Mouse (Mus musculus) 416B (cell line): Measurements from ENCODE around the gene Mdc1.

ENCODE experiments used
- DNase-seq: peaks from one replicate; pipeline ENCODE4 v3.0.0; 2011; ENCODE audit warnings: low read depth

The Mdc1 gene

DNA sequence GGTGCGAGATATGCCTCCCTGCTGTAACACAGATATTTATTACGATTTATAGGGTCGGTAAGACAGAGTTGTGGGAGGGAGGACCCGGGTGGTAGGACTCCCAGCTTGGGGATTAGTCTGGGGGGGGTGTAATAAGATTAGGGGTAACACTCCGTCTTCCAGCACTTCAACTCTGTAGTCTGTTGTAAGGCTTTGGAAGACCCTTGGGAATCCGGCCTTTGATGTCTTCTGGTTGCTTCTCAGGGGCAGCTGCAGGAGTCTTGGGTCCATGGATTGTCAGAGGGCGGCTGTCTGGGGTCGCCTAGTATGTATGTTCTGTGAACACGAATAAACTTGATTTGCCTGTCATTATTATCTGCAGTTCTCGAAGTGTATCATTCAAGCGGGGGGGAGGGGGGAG, 18.8 kb upstream of the Mdc1 start:
- no peak for DNase-seq

DNA sequence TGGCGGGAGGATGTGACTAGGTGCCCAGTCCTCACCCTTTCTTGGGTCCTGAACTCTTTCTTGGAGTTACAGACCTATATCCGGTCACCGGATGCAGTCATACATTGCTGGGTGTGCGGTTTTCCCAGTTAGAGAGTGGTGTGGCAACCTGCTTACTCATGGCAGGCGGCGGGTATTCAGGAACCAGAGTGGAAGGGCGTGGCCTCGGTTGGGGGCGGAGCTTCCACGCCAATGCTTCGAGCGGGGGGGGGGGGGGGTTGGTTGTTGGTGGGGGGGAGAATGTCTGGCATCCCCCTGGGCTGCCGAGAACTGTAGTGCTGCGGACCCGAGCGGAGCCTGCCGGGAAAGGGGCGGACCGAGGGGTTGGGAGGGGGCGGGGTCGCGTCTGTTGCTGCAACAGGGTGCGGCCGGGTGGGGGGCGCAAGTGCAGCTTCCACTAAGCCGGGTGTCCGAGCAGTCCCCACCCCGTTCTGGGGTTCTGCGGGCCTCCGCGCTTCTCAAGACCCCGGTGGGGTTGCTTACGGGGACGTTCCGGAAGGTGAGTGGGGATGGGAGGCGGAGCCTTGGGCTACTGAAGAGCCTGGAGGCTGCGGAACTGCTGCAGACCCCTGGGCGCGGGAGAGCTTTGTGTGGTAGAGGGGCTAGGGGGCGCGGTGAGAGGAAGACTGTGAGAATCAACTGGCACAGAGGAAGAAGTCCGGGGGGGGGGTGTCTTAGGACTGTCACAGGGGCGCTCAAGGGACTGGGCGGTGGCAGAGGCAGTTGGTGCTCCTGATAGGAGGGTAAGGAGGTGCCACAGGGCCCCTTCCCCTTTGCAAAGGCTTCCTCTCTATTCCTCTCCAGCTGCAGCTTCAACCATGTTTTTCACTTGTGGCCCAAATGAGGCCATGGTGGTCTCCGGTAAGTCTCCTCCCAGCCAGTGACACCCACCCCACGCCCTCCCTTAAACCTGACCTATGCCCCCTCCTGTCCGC, 18.1 kb upstream of the Mdc1 start, which contains the start of gene Flot1:
Gene Flot1, plus strand, starts transcription at position 267 of the 974 bp plus-strand sequence.
- peak; percentile 100 for DNase-seq

DNA sequence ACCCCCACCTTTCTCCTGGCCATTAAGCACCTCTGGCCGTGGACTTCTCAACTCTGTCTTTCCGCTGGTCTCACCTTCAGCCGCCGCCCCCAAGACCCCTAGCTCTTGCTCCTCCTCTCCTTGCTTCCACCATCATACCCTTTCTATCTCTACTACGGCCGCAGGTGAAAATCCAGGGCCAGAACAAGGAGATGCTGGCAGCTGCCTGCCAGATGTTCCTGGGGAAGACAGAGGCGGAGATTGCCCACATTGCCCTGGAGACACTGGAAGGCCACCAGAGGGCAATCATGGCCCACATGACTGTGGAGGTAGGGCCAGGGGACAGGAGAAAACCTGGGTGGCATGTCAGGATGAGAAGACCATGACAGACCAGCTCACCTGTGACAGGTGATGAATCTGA, 16.9 kb upstream of the Mdc1 start:
- DNase-seq, result peak; percentile 64

DNA sequence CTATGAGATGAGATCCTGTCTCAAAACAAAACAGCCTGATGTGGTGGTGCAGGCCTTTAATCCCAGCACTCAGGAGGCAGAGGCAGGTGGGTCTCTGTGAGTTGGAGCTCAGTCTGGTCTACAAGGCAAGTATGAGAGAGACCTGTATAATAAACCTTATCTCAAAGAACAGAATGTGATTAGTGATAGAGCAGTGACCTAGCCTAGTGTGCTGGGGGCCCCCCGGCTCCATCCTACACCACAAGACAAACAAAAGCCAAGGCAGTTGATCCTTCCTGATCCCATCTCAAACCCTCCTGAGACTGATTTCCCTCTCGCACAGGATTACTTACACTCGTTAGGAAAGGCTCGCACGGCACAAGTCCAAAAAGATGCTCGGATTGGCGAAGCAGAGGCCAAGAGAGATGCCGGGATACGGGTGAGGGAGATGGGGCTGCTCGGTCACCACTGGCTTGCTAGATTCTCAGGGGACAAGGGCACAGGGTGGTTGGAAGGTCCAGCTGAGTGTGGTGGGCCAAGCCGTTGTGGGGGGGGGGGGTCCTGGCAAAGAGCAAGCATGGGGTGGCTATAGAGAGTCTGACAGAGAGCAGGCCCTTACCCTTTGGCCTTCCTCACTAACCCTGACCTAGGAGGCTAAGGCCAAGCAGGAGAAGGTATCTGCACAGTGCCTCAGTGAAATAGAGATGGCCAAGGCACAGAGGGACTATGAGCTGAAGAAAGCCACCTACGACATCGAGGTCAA, 16.0 kb upstream of the Mdc1 start:
- no peak for DNase-seq

DNA sequence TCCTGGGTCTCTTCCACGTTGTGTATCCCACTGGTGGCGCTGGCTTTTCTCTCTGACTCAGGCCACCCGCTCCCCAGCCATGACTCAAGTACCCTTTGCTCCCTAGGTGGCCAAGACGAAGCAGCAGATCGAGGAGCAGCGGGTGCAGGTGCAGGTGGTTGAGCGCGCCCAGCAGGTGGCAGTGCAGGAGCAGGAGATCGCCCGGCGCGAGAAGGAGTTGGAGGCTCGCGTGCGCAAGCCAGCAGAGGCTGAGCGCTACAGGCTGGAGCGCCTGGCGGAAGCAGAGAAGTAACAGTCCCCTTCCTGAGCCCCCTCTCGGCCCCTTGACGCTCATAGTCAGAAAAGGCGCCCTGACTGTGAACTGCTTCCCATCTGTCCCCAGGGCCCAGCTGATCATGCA, 11.6 kb upstream of the Mdc1 start:
- DNase-seq, result peak; percentile 57

DNA sequence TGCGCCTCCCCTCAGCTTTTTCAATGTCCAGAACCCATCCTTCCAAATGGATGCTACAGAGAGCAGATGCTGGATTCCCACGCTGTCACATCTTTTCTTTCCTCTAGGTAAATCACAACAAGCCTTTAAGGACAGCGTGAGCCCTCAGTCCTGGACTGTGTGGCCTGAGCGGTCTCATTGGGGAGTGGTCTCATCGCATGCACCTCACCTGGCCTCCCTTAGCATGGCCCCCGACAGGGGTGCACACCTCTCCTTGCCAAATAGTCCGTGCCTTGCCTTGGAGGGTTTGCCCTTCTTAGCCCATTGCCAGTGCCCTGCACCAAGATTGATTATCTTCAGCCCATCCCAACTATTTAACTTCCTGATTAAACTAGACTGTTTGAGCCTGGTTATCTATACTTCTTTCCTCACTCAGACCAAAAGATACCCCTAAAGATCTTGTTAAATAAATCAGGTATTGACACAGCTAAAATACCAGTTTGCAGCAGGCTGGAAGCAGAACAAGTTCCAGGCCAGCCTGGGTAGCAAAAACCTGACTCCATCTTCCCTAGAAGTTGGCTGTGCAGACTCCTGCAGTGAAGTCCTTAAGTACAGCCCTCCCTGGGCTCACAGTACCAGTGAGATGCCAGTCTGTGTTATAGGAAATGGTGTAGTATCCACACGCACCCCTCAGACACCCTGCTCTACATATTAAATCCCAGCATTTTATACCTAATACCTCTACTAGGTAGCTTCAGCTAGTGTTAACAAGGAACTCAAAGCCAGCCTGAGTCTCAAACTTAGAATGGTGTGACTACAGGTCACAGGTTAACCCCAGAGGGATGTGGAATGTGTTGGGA, 8.7 kb upstream of the Mdc1 start:
- DNase-seq, result no peak

DNA sequence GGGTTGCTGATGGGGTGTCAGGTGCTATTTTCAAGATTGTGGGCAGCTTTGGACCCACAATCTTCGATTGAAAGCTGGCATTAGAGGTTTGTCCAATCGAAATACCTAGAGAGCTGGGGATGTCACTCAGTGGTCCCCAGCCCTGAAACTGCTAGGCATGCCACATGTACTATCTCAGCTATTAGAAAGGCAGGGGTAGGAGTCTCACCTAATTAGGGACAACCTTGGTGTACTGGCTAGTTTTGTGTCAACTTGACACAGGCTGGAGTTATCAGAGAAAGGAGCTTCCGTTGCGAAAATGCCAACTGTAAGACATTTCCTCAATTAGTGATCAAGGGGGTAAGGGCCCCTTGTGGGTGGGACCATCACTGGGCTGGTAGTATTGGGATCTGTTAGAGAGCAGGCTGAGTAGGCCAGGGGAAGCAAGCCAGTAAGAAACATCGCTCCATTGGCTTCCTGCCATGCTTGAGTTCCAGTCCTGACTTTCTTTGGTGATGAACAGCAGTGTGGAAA, 8.0 kb upstream of the Mdc1 start:
- DNase-seq, result peak; percentile 76

DNA sequence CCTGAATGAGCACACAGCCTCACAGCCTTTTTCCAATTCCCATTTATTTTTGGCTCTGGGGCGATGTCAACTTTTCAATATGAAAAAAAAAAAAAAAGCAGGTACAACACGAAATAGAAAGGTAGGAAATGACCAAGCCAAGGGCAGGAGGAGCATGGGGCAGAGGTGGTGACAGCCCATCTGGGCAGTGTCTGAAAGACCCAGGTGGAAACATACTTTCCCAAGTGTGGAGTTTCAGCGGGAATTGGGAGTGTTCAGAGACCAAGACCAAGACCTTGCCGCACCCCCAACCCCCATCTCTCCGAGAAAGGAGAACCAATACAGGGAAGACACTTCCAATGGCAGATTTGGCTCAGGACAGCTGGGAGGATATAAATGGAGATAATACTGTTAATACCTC, 7.4 kb upstream of the Mdc1 start:
- no peak for DNase-seq

DNA sequence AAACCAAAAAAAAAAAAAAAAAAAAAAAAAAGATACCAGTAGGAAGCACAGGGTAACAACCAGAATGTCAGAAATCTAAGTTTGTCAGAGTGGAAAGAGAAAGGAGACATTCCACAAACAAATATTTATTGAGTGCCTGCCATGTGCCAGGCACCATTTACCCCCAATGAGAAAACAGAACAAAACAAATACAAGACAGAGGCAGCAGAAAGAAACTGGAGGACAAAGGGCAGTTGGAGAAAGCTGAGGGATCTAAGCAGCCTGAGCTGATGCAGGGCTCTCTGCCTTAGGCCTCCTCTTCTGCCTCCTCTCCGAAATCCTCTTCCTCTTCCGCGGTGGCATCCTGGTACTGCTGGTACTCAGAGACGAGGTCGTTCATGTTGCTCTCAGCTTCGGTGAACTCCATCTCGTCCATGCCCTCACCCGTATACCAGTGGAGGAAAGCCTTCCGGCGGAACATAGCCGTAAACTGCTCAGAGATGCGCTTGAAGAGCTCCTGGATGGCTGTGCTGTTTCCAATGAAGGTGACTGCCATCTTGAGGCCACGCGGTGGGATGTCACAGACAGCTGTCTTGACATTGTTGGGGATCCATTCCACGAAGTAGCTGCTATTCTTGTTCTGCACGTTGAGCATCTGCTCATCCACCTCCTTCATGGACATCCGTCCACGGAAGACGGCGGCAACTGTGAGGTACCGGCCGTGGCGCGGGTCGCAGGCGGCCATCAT, 6.5 kb upstream of the Mdc1 start:
- DNase-seq, result no peak

DNA sequence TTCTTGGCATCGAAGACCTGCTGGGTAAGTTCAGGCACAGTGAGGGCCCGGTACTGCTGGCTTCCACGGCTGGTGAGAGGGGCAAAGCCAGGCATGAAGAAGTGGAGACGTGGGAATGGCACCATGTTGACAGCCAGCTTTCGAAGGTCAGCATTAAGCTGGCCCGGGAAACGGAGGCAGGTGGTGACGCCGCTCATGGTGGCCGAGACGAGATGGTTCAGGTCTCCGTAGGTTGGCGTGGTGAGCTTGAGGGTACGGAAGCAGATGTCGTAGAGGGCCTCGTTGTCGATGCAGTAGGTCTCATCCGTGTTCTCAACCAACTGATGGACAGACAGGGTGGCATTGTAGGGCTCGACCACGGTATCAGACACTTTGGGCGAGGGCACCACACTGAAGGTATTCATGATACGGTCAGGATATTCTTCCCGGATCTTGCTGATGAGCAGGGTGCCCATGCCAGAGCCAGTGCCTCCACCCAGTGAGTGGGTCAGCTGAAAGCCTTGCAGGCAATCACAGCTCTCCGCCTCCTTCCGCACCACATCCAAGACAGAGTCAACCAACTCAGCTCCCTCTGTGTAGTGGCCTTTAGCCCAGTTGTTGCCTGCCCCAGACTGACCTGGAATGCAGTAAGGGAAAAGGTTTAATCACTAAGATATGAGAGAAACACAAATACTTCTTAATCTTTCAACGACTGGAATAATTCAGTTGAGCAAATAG, 5.7 kb upstream of the Mdc1 start:
- DNase-seq, result no peak

DNA sequence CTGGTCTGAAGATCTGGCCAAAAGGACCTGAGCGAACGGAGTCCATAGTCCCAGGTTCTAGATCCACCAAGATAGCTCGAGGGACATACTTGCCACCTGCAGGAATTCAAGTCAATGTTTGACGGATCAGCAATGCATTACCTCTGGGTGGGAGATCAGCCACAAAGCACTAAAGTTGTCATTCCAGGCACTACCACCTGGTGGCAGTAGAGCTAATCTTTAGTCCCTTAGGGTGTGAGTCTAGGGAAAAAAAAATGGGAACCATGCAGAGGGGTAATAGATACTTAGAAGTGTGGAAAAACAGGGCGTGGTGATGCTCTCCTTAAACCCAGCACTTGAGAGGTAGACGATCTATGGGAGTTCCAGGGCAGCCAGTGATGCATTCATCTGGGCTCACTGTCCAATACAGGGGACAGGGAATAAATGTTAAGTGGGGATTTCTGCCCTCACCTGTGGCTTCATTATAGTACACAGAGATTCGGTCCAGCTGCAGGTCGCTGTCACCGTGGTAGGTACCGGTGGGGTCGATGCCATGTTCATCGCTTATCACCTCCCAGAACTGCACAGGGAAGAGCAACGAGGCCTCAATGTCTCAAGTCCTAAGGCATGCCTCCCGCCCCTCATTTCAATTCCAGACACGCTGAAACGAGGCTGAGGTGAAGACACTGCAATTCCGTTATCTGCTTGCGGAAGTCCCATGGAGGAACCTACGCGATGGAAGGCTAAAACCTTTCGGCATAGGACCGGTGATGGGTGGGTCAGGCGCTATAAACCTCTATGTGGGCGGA, 4.9 kb upstream of the Mdc1 start:
- DNase-seq, result peak; percentile 88

DNA sequence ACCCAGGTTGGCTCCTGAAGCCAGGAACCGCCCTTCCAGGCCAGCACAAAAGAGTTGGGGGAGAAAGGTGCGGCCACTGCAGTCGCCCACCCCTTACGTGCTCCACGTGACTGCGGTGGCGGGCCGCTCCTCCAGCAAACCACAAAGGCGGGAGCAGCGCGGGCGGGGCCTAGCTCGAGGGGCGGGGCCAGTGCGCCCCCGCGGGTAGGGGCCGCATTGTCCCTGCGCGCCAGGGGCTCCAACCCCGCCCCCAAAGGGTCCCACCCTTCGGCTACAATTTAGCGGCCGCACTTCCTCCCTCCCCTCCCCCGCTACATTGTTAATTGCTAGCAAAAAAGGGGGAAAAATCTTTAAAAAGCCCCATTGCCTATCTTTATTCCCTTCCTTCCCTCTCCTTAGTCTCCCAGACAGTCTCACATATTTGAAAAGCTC, 4.3 kb upstream of the Mdc1 start:
- peak; percentile 91 for DNase-seq

DNA sequence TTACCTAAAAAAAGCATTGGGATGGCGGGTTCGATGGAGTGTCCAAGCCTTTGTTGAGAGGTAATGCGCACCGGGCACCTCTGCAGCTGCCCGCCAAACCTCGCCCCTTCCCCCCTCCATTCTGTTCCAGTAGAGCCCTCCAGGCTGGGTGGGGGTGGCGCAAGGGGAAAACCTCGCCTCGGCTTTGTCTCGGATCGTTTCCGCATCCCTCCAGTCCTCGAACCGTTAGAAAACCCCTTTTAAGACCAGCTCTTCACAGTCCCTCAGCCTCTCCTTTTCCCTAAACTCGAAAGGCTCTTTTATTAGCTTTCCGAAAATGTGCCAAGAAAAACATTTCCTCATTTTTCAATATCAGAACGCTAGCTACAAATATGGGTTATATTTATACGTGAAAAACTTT, 3.8 kb upstream of the Mdc1 start:
- peak; percentile 70 for DNase-seq

DNA sequence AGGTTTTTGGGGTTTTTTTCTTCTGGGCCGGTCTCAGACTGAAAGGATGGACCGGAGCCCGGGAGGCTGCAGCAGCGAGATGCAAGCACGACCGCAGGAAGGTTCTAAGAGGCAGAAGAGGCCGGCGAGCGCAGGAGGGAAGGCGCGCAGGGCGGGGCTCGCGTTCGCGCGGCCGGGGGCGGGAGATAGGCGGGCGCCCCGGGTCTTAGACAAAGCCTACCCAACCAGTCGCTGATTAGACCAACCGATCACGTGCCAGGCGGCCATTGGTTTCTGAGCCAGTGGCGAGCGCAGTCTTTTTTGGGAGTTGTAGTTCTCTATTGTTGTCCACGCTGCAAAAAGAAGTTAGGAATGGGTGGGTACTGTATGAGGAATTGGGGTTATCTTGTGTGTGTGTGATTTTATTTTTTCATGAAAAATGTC, 3.2 kb upstream of the Mdc1 start, which contains the start of gene Tubb5:
Gene Tubb5, minus strand, starts transcription at position 185 of the 423 bp plus-strand sequence.
- peak; percentile 98 for DNase-seq

DNA sequence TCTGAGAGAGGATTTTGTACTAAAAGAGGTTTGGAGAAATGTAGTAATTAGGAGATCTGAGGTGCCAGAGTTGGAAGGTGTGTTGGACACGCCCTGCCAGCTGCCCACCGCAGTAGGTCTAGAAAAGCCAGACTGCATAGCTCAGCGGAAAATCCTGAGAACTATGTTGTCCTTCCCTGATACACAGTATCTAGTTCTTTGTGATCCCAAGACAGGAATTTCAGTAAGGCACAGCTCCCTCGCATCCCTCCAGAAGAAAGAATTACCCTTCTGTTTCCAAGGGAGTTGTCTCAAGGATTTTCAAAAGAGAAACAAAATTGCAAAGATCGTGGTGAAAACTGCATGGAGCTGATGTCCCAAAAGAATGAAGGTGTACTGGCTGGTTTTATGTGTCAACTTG, 2.7 kb upstream of the Mdc1 start:
- DNase-seq, result no peak

DNA sequence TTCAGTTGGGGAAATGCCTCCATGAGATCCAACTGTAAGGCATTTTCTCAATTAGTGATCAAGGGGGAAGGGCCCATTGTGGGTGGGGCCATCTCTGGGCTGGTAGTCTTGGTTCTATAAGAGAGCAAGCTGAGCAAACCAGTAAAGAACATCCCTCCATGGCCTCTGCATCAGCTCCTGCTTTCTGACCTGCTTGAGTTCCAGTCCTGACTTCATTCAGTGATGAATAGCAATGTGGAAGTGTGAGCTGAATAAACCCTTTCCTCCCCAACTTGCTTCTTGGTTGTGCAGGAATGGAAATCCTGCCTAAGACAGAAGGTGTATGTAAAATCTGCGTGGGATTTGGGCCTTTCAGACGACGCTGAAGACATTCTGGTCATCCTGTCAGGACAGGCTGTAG, 2.3 kb upstream of the Mdc1 start:
- DNase-seq, result peak; percentile 56

DNA sequence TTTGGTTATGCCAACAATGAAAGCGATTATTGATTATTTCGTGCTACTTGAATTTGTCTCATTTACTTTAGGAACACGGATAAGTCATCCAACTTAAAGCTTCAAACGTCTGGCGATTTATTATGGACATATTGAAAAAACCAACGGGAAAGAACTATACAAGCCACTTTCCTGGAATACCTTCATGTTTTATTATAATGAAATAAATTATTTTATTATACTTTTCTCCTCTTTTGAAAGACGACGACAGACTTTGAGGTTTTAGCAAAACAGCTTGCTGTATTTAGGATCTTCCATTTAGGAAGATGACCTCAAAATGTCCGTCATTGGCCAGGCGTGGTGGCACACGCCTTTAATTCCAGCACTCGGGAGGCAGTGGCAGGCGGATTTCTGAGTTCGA, 754 bp upstream of the Mdc1 start:
- peak; percentile 56 for DNase-seq

DNA sequence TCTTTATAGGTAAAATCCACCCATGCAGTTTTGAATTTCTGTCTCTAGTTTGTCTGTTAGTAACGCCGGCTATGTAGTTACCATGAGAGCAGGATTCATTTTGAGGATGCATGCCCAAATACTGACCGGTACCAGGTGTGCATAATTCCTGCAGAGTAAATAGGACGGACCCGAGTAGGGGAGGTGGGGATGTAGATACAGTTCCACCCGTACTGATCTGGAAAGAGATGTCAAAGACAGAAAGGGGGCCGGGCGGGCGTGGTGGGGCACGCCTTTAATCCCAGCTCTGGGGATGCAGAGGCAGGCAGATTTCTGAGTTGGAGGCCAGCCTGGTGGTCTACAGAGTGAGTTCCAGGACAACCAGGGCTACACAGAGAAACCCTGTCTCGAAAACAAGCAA, 691 bp downstream of the Mdc1 start:
- no peak for DNase-seq

DNA sequence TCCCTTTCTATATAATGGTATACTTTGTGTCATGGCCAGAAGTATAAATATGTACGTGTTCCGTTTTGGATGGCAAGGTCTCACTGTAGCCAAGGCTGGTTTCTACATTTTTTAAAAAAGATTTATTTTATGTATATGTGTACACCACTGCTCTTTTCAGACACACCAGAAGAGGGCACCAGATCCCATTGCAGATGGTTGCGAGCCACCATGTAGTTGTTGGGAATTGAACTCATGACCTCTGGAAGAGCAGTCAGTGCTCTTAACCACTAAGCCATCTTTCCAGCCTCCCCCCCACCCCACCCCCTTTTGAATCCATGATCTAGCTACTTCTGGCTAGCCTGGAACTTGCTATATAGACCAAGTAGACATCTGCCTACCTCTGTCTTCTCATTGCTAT, 2.2 kb downstream of the Mdc1 start:
- no peak for DNase-seq

DNA sequence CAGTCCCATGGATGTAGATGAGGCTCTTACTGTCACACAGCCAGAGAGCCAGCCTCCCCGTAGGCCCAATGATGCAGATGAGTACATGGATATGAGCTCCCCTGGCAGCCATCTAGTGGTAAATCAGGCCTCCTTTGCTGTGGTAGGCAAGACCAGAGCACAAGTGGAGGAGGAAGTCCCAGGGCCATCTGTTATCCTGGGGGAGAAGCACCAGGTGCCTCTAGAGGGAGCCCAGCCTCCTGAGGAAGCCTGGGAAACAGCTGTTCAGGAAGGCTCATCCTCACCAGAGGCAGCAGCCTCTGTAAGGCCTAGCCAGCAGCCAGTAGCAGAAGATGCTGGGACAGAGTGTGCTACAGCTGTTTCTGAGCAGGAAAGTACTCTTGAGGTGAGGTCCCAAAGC, 6.8 kb downstream of the Mdc1 start:
- peak; percentile 69 for DNase-seq
